Mouse (Mus musculus) induced T-regulatory cell, adult 2 months (primary cell): ENCODE results near the gene C130050O18Rik.

Experiments
- DNase-seq: peaks from one replicate; pipeline ENCODE4 v3.0.0-alpha.2; 2012; ENCODE audit warnings: low read depth

The C130050O18Rik gene

DNA sequence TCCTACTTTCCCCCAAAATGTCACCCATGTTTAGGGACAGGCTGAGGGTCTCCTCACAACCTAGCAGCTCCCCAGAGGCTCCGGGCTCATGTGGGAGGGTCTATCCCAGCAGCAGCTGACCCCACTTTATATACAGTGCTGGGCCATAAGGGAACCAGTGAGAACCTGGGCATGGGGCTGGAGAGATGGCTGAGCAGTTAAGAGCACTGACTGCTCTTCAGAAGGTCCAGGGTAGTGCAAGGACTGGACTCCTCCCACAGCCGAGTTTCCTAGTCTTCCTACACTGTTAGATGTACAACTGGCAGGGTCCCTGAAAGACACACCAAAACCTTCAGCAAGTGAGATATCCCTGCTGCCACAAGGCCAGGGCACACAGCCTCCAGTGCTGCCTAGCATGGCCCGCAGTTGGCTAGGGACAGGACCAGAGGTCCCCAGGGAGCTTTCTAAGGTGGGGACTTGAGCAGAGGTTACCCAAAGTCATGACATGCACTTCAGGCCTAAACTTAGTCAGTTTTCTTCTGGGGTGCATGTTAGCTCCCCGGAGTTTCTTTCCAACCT is 7.6 kb upstream of the C130050O18Rik start:
- no peak for DNase-seq

DNA sequence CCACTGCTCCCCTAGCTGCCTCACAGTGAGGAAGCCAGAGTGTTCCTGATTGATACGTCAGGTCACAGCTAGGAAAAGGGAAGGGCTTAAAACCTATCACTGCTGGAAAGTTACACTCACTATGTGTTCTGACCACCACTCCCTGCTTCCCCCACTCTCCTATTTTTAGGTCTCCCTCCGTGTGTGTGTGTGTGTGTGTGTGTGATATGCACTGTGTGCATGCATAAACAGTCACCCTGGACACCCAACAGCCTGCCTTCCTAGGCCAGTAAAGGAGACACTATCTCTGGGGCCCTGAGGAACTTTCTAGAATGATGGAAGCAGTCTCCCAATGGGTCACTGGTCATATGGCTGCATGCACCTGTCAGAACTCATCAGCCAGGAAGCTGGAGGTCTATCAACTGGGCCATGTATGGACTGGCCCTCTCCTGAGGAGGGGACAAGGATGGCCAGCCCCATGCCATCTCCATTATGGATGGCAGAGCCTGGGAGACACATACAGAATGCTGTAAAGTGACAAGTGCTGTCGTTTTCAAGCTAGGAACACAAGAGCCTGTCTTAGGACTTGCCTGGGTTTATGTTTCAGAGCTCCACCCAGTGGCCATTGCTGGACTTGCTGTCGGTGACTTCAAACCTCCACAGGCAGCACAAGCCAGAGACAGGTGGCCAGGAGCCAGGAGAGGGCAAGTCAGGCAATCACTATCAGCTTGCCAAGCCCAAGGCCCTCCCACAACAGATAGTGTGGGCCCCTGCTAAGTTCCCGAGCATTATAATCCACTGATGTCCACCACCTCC is 6.9 kb upstream of the C130050O18Rik start:
- DNase-seq, result peak; percentile 94

DNA sequence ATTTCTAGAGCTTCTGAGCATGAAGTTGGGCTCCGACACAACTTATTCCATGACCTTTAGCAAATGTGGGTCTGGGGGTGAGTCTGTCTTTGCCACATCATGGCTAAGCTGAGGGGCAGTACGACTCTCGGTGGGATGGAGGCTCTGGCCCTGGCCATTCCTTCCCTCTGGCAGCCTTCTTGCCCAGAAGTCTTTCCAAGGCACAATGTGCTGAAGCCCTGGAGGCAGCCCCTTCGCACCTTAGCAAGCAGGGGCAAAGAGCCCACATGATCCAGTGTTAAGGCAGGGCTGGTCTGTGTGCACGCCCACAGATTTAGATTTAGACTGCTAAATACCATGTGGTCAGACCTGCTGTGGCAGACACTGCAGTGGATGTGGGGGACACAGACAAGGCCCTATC is 6.3 kb upstream of the C130050O18Rik start:
- no peak for DNase-seq

DNA sequence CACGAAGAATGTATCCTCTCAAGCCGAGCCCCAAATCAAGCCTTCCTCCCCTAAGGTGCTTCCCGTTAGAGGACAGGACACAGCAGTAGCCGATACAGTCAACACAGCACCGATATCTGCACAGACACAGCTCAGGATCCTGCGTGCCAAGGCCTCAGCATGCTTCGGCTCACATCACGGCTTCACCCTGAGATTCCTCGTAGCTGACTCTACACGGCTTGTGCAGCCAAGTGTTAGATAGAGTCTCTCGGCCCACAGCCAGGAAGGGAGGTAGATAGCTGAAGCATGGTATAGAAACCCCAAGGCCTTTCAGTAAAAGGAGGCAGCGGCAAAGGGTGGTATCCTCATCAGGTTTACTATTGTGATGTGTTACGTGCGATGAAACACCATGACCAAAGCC is 5.1 kb upstream of the C130050O18Rik start:
- DNase-seq, result no peak

DNA sequence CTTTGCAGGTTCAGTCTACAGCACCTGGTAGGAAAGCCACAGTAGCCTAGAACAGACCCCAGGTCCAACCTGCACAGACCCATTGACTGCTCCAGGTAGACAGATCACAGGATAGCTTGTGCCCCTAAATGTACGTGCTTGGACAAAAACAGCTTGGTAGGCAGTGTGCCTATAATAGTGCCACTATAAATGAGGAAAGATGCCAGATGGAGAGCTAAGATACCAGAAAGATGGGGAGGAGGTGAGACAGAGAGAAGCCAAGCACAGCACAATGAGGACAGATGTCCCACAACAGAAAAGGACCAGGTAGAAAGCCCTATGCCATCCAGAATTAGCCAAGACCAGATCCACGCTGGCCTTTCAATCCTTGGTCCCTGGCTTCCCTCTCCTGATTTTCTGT is 3.0 kb upstream of the C130050O18Rik start:
- no peak for DNase-seq

DNA sequence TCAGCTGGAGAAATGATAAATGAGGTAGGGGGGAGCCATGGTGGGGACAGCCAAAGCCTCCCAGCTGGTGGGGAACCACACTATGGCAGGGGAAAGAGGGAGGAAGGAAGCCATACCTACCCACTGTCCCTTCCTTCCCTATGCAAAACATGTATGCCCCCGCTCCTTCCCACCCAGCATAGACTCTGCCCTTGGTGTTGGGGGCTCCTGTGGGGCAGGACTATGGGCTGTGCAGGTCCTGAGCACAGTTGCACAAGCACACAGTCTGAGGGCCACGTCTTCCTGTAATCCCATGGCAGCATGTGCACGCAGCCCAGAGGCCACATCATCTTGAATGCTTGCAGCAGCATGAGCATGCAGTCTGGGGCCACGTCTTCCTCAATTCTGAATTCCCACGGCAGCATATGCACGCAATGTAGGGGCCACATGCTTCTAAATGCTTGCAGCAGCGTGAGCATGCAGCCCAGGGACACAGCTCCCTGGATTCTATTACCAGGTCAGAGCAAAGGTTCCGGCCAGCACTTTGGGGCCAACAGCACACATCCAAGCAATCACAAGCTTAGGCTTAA is 1.3 kb upstream of the C130050O18Rik start:
- no peak for DNase-seq

DNA sequence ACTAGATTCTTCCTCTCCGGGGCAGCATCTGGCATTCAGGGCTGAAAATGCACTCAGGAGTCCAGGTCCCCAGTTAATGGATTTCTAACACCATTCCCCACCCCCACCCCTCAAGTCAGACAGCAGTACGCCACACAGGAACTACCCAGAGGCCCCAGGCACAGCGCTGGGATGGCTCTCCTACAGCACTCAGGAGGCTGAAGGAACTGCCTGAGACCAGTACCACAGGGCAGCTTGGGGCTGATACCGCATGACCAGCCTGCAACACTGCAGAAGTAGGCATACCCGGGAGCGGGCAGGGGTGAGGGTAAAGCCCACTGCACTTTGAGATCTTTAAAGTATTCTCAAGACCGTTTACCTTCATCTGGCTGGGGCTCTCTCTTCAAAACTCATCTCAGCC is 398 bp downstream of the C130050O18Rik start:
- no peak for DNase-seq

DNA sequence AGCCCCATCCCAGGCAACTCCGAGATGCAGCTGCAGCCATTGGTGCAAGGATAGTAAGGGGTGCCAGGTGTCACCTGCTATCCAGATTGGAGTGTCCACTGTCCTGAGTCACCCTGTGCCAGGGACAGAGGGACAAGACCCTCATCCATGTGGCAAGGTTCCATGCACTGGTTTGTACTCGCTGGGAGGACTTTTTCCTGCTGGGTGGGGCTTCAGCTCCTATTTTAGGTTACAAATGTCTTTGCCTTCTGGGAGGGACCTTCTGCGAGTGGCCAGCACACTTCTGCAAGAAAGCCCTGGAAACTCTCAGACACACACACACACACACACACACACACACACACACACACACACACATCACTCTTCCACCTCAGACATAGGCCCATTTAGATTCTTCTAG is 873 bp downstream of the C130050O18Rik start:
- no peak for DNase-seq

DNA sequence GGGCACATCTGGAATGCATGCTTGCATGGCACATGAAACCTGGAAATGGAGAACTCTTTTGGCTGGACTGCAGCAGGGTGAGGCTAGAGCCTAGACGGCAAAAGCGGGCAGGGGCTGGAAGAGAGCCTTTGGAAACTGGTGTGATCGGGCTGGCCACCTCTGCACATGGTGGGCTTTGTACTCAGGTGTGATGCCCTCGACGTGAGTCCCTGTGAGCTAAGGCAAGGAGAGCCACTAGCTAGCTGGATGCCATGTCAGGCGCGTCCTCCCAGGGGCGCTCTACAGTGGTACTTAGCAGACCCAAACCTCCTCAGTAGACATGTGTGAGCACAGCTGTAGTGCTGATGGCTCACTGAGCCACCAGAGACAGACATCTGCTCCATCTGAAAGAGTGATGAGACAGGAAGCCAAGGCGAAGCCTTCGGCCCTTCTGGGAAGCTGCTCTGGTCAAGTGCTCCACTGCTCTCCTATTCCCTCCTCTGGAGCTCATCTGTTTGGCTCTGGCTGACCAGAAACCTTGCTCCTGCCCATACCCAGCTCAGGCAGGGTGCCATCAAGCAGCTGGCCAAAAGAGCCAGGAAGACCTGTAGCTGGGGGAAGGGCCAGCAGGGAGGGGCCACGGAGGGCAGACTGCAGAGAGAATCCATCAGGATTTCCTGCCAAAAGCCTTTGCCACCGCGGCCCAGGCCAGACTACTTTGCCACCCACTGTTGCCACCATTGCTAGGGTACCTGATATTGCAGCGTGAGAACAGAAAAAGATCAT is 2.2 kb downstream of the C130050O18Rik start:
- no peak for DNase-seq

DNA sequence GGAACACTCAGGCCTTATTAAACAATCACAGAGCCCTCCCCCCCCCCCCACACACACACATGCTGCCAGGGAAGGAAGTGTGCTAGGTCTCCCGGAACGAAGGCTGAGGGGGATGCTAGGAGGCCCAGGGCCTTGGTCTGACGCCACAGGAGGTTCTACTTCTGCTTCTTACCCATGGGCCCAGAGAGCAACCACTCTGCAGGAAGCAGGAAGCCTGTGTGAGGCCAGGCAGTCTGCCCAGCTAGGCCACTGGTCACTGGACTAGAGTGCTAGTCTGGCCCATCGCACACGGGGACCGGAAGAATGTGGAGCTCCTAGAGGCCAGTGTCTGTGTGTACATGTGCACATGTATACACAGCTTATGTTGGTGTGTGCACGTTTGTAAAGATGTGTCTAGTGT is 3.4 kb downstream of the C130050O18Rik start:
- DNase-seq, result no peak

DNA sequence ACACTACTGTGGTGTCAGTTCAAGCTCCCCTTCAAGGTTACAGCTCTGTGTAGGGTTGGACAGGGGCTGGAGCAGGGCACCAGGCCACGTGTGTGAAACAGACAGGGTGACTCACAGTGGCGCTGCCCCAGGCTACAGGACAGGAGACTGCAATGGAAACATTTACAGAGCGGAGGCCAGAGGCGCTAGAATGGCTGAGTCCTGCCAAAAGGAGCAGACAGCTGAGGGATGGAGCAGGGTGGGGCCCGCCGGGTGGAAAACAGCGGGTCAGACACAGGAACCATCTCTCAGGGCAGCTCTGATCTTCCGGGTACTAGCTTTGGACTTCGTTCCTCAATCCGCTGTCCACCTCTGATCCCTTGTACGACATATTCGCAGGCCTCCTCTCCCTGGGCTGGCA is 4.3 kb downstream of the C130050O18Rik start:
- DNase-seq, result no peak

DNA sequence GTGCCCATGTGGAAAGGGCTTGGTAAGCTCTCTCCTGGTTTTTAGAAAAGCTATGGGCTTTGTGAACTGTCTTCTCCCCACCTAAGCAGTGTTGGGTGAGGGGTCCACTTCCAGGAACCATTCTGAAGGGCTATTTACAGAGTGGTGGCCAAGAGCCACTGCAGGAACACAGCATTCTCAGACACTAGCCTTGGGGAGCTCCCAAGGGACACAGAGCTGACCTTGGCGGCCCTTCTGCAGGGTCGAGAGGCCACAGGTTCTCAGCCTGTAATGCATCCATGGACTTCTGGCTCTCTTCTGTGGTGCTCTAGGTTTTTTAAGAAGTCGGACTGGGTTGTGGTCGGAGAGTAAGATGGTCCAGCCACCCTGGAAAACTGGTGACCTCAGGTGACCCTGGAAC is 5.0 kb downstream of the C130050O18Rik start:
- no peak for DNase-seq

DNA sequence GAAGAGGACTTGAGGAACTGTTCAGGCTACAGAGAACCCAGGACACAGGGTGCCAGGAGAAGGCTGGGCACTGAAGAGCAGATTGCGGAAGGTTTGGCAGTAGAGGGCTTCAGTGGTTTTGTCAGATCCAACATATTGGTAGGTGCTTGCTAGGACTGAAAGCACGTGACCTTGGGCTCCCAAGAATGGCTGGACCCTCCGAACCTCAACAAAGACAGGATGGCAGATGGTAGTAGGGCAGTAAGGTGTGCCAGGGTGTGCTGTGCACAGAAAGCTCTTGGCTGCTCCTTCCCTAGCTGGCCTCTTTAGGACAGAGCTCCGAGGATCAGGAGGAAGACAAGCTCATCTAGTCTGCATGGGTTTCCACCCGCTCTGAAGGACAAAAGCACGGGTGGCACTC is 6.0 kb downstream of the C130050O18Rik start:
- no peak for DNase-seq

DNA sequence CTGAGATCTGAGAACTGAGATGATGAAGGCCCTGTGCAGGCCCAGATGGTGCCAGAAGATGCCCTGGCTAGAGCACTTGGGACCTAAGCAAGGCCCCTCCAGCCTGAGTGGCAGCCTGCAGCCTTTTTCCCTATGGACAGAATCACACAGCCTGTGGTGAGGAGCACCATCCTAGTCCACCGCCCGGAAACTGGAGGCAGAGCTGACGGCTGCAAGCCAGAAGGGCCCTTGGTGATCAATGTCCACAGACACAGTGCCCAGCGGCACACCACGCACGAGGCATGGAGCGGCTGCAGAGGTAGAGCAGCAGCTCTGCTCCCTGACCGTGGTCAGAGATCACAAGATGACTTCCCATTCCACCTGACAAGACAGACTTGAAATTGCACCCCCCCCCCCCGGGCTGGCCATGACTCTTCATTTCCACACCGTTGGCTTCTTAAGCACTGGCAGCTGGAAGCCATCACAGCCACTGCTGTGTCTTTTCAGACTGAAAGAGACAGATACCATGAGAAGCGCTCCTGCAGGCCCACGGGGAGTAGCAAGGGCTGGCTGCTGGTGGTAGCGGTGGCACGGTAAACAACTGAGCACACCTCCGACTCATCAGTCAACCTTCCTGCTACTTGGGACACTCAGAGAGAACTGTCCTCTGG is 6.7 kb downstream of the C130050O18Rik start:
- DNase-seq, result no peak

DNA sequence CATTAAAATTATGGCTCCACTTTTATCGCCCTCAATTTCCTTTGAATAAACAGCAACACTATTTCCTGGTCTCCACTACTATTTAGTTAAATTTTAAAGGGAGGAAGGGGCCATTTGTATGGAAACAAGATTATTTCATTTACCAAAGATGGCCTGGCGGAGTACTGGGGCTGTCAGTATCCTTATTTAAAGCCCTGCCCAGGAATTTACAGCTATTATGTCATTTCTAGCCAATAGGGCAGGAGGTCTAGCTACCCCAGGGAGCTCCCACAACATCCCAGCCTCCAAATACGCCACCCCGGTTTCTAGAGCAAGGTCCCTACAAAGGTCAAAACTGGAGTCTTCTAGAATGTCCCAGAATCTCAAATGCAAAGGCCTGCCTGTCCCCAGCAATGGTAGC is 8.5 kb downstream of the C130050O18Rik start:
- DNase-seq, result no peak

DNA sequence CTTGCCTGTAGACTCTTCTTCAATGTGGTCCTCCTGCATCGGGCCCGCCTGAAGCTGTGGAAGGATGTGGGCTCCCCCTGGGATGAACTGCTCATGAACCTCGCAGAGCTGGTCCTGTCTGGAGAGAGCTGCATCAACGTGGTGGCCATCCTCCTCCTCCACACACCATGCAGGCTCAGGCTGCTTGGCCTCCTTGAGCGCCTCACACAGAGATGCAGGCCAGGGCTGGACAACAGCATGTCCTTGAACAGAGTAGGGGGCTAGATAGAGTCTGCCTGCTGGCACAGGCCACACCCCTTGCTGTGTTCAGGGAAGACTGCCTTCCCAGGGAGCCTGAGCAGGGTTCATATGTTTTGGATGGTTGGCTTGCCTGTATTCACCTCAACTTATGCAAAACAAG is 9.9 kb downstream of the C130050O18Rik start:
- no peak for DNase-seq

DNA sequence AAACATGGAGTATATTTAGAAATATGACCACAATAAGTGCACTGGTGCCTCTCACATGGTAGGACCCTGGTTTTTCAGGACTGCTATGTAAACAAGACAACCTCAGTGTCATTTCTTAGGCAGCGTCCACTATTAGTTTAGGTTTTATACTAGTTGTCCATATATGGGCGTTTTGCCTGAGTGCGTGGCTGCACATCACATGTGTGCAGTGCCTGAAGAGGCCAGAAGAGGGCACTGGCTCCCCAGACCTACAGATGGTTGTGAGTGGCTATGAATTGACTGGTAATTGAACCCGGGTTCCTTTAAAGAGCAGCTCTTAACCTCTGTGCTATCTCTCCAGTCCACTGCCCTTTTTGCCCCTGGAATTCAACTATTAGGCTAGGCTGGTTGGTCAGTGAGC is 11.9 kb downstream of the C130050O18Rik start:
- peak; percentile 31 for DNase-seq

DNA sequence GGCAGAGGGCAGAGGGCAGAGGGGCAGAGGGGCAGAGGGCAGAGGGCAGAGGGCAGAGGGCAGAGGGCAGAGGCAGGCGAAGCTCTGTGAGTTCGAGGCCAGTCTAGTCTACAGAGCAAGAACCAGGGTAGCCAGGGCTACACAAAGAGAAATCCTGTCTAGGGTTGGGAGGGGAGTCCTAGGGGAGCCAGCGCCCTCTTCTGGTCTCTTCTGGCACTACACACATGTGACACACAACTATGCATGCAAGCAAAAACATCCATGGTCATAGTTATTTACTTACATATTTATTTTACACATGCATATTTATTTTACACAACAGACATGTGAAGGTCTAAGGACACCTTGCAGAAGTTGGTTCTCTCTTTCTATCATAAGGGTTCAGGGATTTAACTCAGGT is 12.4 kb downstream of the C130050O18Rik start:
- DNase-seq, result peak; percentile 29

DNA sequence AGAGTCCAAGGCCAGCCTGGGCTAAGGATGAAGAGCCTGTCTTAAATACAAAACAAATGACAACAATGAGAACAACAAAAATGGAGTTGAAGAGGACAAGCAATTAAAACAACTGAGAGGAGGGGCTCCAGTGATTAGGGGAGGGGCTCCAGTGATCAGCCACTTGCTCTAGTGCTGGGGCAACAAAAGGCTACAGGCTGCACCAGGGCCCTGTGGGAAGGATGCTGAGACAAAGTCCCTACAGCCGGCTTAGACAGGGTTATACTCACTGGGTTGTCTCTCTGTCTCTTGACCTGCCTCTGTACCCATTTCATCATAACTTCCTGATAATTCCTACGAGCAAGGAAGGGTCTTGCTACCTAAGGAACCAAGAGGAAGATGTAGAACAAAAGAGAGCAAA is 13.0 kb downstream of the C130050O18Rik start:
- no peak for DNase-seq

DNA sequence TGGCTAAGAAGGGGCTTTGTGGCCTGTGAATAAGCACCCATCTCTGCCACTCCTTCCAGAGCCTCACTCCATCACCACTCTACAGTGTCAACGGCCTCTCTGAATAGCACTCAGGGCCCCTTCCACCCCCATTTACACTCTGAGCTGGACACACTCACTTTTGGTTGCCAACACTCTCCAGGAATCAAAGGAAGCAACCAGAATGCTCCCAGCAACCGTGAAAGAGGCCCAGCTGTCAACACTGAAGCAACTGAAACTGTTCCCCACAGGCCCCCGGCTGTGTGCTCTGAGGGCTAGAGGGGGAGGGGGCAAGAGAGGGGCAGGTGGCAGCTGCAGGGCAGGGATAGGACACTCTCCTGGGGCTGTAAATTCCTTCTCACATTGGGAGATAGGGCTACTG is 13.6 kb downstream of the C130050O18Rik start:
- DNase-seq, result no peak

DNA sequence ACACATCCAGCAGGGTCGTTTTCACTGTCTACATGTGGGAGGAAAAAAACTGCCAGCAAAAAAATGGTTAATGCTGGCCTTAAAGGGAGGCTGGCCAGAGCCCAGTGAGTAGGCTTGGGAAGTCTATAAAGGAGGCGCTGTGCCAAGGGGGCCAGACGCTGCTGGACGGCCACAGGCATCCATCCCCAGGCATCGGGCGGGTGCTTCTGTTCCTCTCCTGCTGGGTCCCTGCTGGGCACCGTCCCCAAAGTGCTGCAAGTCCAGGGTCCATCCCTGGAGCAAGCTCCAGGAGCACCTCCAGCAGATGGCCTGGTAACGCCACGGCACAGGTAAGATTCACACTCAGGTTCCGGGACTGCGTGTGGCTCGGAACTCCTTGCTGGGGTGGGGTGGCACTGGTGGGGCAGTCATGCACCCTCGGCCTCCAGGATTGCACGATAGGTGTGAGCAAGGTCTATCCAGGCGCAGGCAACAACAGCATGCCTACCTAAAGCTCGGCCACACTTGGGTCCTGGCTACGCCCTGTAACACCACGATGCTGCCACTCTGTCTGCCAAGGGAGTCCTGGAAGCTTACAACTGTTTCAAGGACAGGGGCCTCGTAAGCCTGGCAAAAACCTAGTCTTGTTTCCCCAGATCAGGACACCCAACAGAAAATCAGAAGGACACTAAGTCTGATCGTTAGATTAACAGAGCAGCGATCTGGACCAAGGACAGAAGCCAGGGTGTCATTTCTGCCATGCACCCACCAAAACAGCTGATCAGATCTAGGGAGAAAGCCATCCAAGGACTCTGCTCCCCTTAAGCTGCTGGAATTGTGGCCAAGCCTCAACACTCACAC is 18.2 kb downstream of the C130050O18Rik start, which contains the start of gene Gper1:
Gene Gper1, plus strand, starts transcription at position 126 of the 840 bp plus-strand sequence.
- DNase-seq, result no peak
